Mouse (Mus musculus): ENCODE results near the gene Shc4.

Shc4 gene

GRCm38 (mm10) chr2:125684559-125685440, 39.1 kb downstream of the Shc4 start:
- DNase-seq (ENCODE audit: low spot score) = peak; percentile 37

- no peak for DNase-seq (ENCODE audit: low spot score)
These were observed 40.1 kb downstream of the Shc4 start for GRCm38 (mm10) chr2:125683895-125684294.

GRCm38 (mm10) chr2:125681811-125682210, 42.1 kb downstream of the Shc4 start:
- no peak for DNase-seq (ENCODE audit: low spot score)

GRCm38 (mm10) chr2:125672957-125673631, 50.9 kb downstream of the Shc4 start, which contains the start of gene Eid1:
TSS of gene Eid1 (plus strand) at chr2:125673095.
- DNase-seq (ENCODE audit: low spot score) = peak; percentile 82

GRCm38 (mm10) chr2:125672568-125672956, 51.4 kb downstream of the Shc4 start:
- DNase-seq (ENCODE audit: low spot score) = peak; percentile 47

- DNase-seq (ENCODE audit: low spot score) = no peak
These were observed 53.1 kb downstream of the Shc4 start for GRCm38 (mm10) chr2:125670846-125671245.

GRCm38 (mm10) chr2:125667721-125668120, 56.2 kb downstream of the Shc4 start:
- DNase-seq (ENCODE audit: low spot score) = no peak

- no peak for DNase-seq (ENCODE audit: low spot score)
These were observed 56.8 kb downstream of the Shc4 start for GRCm38 (mm10) chr2:125667184-125667583.

GRCm38 (mm10) chr2:125666668-125667067, 57.3 kb downstream of the Shc4 start:
- no peak for DNase-seq (ENCODE audit: low spot score)

- no peak for DNase-seq (ENCODE audit: low spot score)
These were observed 58.0 kb downstream of the Shc4 start for GRCm38 (mm10) chr2:125665909-125666308.

GRCm38 (mm10) chr2:125665213-125665612, 58.7 kb downstream of the Shc4 start:
- no peak for DNase-seq (ENCODE audit: low spot score)

GRCm38 (mm10) chr2:125662517-125662916, 61.4 kb downstream of the Shc4 start:
- DNase-seq (ENCODE audit: low spot score) = no peak

GRCm38 (mm10) chr2:125661156-125661555, 62.8 kb downstream of the Shc4 start:
- DNase-seq (ENCODE audit: low spot score) = no peak

- no peak for DNase-seq (ENCODE audit: low spot score)
These were observed 63.3 kb downstream of the Shc4 start for GRCm38 (mm10) chr2:125660537-125661130.

GRCm38 (mm10) chr2:125659823-125660536, 64.0 kb downstream of the Shc4 start:
- DNase-seq (ENCODE audit: low spot score) = peak; percentile 61

- no peak for DNase-seq (ENCODE audit: low spot score)
These were observed 68.6 kb downstream of the Shc4 start for GRCm38 (mm10) chr2:125655391-125655790.

- DNase-seq (ENCODE audit: low spot score) = no peak
These were observed 70.7 kb downstream of the Shc4 start for GRCm38 (mm10) chr2:125653286-125653685.

- DNase-seq (ENCODE audit: low spot score) = no peak
These were observed 72.4 kb downstream of the Shc4 start for GRCm38 (mm10) chr2:125651563-125651962.

GRCm38 (mm10) chr2:125650742-125651352, 73.1 kb downstream of the Shc4 start:
- DNase-seq (ENCODE audit: low spot score) = no peak

GRCm38 (mm10) chr2:125650038-125650437, 73.9 kb downstream of the Shc4 start:
- DNase-seq (ENCODE audit: low spot score) = no peak

- no peak for DNase-seq (ENCODE audit: low spot score)
These were observed 79.0 kb downstream of the Shc4 start for GRCm38 (mm10) chr2:125644912-125645311.

- no peak for DNase-seq (ENCODE audit: low spot score)
These were observed 86.6 kb downstream of the Shc4 start for GRCm38 (mm10) chr2:125637331-125637730.
